Comparison of ENCODE assay signal across 17 mouse cellular contexts in the genomic region with DNA sequence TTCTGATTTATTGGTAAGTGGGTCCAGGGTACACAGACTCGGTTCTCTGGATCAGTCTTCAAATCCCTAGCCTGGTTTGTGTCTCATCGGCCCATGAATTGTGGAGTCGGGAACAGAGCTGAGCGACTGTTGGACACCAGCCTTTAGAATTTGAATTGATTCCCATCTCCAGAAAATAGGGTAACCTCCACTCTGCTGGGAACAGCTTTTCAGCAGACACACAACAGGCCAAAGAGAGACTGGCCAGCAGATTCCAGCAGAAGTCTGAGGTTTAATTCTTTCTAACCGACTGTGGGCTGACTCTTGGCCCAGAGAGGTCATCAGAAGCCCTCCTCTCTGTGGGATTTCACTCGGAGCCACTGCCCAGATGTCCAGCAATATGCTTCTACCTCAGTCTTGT. TPM values are rescaled to one million over a fixed set of nuclear protein-coding genes. Genes with fewer than 3 reads are reported as not detected.
DNase-seq lines count a peak whose midpoint lies in the region; ATAC-seq and TF ChIP-seq lines count a peak whose summit lies in the region.
"Had no signal": no experiment of that assay in that cellular context is flagged by ENCODE, and none has a peak within 500 bp of the region (broad histone marks: within the 10 kb centered on the region; RNA-seq: fewer than 3 reads in every experiment).

No protein-coding gene starts in this region.

- WGBS in kidney, embryonic 14.5 days: 60% methylated on average over 6 of the region's 6 CpGs
- WGBS in kidney, adult 2 months: 58% methylated on average over 6 of the region's 6 CpGs
- 26% methylated on average over 6 of the region's 6 CpGs for WGBS in limb, embryonic 13.5 days

- no peaks in the 10 kb centered on the region for H3K27me3 ChIP-seq in kidney, embryonic 14.5 days (ENCODE audit: control insufficient read depth, insufficient read depth, low read length)
- no peaks in the 10 kb centered on the region for H3K27me3 ChIP-seq in kidney, adult 2 months (replicated peaks; ENCODE audit: control insufficient read depth, insufficient read depth, low read length)
- H3K27me3 ChIP-seq in limb, embryonic 13.5 days: no peaks in the 10 kb centered on the region
- H3K27me3 ChIP-seq: hindbrain, embryonic 13.5 days; liver, embryonic 12.5 days had no signal

- no peak overlapping the region for H3K4me2 ChIP-seq in kidney, embryonic 14.5 days (replicated peaks; ENCODE audit: low read depth, low read length)
- H3K4me2 ChIP-seq in limb, embryonic 13.5 days (replicated peaks): no peak overlapping the region
- H3K4me2 ChIP-seq: hindbrain, embryonic 13.5 days; liver, embryonic 12.5 days had no signal

- H3K4me1 ChIP-seq in kidney, embryonic 14.5 days (ENCODE audit: control insufficient read depth, insufficient read depth, low read length): peaks cover 10% of the 10 kb centered on the region; the same call in 1 of the 2 replicates
- H3K4me1 ChIP-seq in kidney, adult 2 months (ENCODE audit: control insufficient read depth, insufficient read depth, low read length): peaks cover 3% of the 10 kb centered on the region; the same call in 1 of the 2 replicates
- peaks cover 53% of the 10 kb centered on the region for H3K4me1 ChIP-seq in limb, embryonic 13.5 days
- H3K4me1 ChIP-seq: hindbrain, embryonic 13.5 days; liver, embryonic 12.5 days had no signal

- TF ChIP-seq CTCF in kidney, adult 2 months (conservative IDR thresholded peaks at IDR 0.05; ENCODE audit: insufficient read depth, insufficient read length, low read depth, low read length): no peak

- H3K9me3 ChIP-seq in kidney, embryonic 14.5 days (ENCODE audit: control insufficient read depth, low read length): no peaks in the 10 kb centered on the region
- no peaks in the 10 kb centered on the region for H3K9me3 ChIP-seq in limb, embryonic 13.5 days
- H3K9me3 ChIP-seq: hindbrain, embryonic 13.5 days; liver, embryonic 12.5 days had no signal

- no peak overlapping the region for H3K4me3 ChIP-seq in kidney, embryonic 14.5 days (ENCODE audit: low read length)
- H3K4me3 ChIP-seq in kidney, adult 2 months (ENCODE audit: insufficient read depth, low read depth, low read length): no peak overlapping the region
- H3K4me3 ChIP-seq in limb, embryonic 13.5 days: no peak overlapping the region
- H3K4me3 ChIP-seq: hindbrain, embryonic 13.5 days; liver, embryonic 12.5 days had no signal

- no peaks in the 10 kb centered on the region for H3K36me3 ChIP-seq in kidney, embryonic 14.5 days (ENCODE audit: control insufficient read depth, insufficient read depth, low read length)
- no peaks in the 10 kb centered on the region for H3K36me3 ChIP-seq in kidney, adult 2 months (ENCODE audit: control insufficient read depth, insufficient read depth, low read length)
- no peaks in the 10 kb centered on the region for H3K36me3 ChIP-seq in limb, embryonic 13.5 days
- H3K36me3 ChIP-seq: hindbrain, embryonic 13.5 days; liver, embryonic 12.5 days had no signal

- H3K27ac ChIP-seq in kidney, embryonic 14.5 days (ENCODE audit: low read depth, low read length): peak overlapping the region; percentile 38; the same call in 1 of the 2 replicates
- no peak overlapping the region for H3K27ac ChIP-seq in kidney, adult 2 months (ENCODE audit: insufficient read depth, low read depth, low read length)
- peak overlapping the region; percentile 96 for H3K27ac ChIP-seq in limb, embryonic 13.5 days
- H3K27ac ChIP-seq: hindbrain, embryonic 13.5 days; liver, embryonic 12.5 days had no signal

- TF ChIP-seq POLR2A in kidney, adult 2 months (IDR thresholded peaks at IDR 0.05; ENCODE audit: low read depth, low read length): no peak

- DNase-seq in cerebellum, postnatal 14 days: no peak
- DNase-seq in kidney, adult 2 months: no peak
- DNase-seq in fibroblast of lung, adult 2 months (ENCODE audit: low read depth): peak; percentile 83
- no peak for DNase-seq in right cerebral cortex, postnatal 36 days (ENCODE audit: low spot score in 2 of 2)
- no peak for DNase-seq in lung, postnatal 25 days (ENCODE audit: low spot score)
- DNase-seq: adrenal gland, postnatal 36 days; cerebellum, adult 11 months; kidney, postnatal 10 days; midbrain, embryonic 14.5 days; right cerebral cortex, adult 18-20 months had no signal

- no peak overlapping the region for H3K9ac ChIP-seq in kidney, embryonic 14.5 days (ENCODE audit: low read depth, low read length)
- no peak overlapping the region for H3K9ac ChIP-seq in limb, embryonic 13.5 days
- H3K9ac ChIP-seq: hindbrain, embryonic 13.5 days; liver, embryonic 12.5 days had no signal

- ATAC-seq in cerebellum, adult (ENCODE audit: insufficient number of reproducible peaks, low FRiP score, low TSS enrichment): peak; percentile 52; the same call in 1 of the 2 replicates
- ATAC-seq in kidney, embryonic 14.5 days (ENCODE audit: low FRiP score, low TSS enrichment): 0 out of 2 replicates have a peak, but pooled peaks have one; percentile 41
- ATAC-seq in limb, embryonic 13.5 days (ENCODE audit: low FRiP score, low read depth): no peak
- ATAC-seq: forebrain, embryonic 14.5 days; liver, embryonic 12.5 days; lung, postnatal 0 days had no signal

RNA-seq across cellular contexts. Expression of a gene that starts 4.0 kb away (rescaled TPM):
- not detected in 2 replicates for polyA plus RNA-seq in kidney, embryonic 14.5 days (2014; fragmentation: Nextera tagmentation; extraction: Ambion mirVana)
- not detected in 2 replicates for polyA plus RNA-seq in kidney, adult 2 months (2012; rRNA removed)
- 0.26 TPM in 1 of 2 replicates, not detected in the other for polyA plus RNA-seq in limb, embryonic 13.5 days (2015; fragmentation: Nextera tagmentation; extraction: Ambion mirVana)
- polyA plus RNA-seq: hindbrain, embryonic 13.5 days; liver, embryonic 12.5 days; lung, postnatal 0 days; midbrain, embryonic 14.5 days had no signal

RNA-seq across cellular contexts. Expression of a gene that starts 14.5 kb away (rescaled TPM):
- polyA plus RNA-seq in kidney, embryonic 14.5 days (2014; fragmentation: Nextera tagmentation; extraction: Ambion mirVana): 33.6 and 42.2 TPM in 2 replicates
- 15.6 and 16.6 TPM in 2 replicates for polyA plus RNA-seq in kidney, adult 2 months (2012; rRNA removed)
- polyA plus RNA-seq in limb, embryonic 13.5 days (2015; fragmentation: Nextera tagmentation; extraction: Ambion mirVana): 53.9 and 57.3 TPM in 2 replicates
